Mouse (Mus musculus): ENCODE data around the gene Fam120a. TPM values are rescaled to one million over a fixed set of nuclear protein-coding genes. Genes with fewer than 3 reads are reported as not detected.
A peak's percentile ranks its signal among the peaks of the same experiment; 100 is the strongest.

The Fam120a gene
- polyA plus RNA-seq, 1 experiment, result 63.0 TPM

DNA sequence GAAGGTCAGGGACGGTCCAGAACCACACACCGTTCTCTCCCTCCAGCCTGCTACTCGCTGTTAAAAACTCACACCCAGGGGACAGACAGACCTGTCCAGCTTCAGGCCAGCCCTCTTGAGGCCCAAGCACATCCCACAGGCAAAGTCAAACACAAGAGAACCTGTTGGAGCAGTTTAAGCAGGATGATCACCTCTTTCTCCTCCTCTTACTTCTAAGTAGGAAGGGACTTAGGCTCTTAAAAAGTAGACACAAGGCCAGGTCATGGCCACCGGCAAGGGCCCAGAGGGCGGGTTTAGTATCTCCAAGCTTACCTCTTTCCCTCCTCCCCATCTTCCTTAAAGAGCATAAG lies 98.2 kb downstream of the Fam120a start:
- TF ChIP-seq POLR2A (IDR thresholded peaks at IDR 0.05; ENCODE audit: borderline replicate concordance, extremely low read depth, insufficient read depth, insufficient read length, poor library complexity, severe bottlenecking), result no peak
- TF ChIP-seq CTCF (IDR thresholded peaks at IDR 0.05; ENCODE audit: borderline replicate concordance, extremely low read depth, insufficient read depth, insufficient read length), result no peak
- DNase-seq (ENCODE audit: low read depth), result peak; percentile 44

DNA sequence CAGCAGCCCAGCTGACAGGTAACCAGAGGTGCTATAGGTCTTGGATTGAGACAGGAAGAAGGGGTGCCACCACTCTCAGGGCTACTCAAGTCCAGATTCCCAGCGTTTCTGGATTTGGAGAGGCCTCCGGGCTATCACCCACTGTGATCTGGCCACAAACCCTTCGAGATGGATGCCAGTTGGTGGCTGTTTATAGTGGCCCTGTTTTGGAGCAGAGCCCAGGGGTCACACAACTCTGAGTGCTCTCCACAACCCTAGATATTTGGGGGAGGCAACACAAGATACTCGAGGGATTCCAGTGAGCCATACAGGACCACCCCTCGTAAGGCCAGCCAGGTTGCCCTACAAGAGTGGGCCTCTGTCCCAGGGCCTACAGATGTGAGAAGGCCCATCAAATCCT lies 98.7 kb downstream of the Fam120a start:
- no peak for TF ChIP-seq CTCF (IDR thresholded peaks at IDR 0.05; ENCODE audit: borderline replicate concordance, extremely low read depth, insufficient read depth, insufficient read length)
- TF ChIP-seq POLR2A (IDR thresholded peaks at IDR 0.05; ENCODE audit: borderline replicate concordance, extremely low read depth, insufficient read depth, insufficient read length, poor library complexity, severe bottlenecking), result no peak
- no peak for DNase-seq (ENCODE audit: low read depth)

DNA sequence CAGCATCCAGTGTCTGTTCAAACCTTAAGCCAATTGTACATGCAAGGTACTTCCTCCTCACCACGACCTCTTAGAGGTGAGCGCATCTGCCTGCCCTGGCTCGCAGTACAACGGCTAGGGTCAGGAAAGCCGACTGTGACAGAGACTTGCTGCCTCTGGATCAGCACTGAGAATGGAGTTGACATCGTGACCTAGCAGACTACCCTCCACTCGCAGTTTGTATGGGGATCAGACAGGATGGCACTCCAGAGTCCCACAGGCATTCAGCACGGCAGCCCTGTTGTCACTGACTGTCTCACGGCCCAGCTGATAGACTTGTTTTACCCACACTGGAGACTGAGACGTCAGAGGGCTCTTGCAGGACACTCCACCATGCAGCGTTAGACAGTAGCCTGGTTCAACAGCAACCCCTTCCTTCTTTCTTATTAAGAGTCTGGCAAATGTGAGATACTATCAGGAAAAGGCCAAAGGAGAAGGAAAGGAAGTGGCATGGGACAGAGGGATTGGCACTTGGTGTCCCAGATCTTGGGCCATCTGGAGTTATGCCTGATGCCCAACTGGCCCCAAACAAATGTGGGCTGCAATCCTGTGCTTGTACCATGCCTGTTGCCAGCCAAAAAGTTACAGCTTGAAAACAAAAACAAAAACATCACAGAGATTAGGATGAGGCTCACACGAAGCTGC lies 103.0 kb downstream of the Fam120a start:
- TF ChIP-seq CTCF (IDR thresholded peaks at IDR 0.05; ENCODE audit: borderline replicate concordance, extremely low read depth, insufficient read depth, insufficient read length), result no peak
- no peak for TF ChIP-seq POLR2A (IDR thresholded peaks at IDR 0.05; ENCODE audit: borderline replicate concordance, extremely low read depth, insufficient read depth, insufficient read length, poor library complexity, severe bottlenecking)
- DNase-seq (ENCODE audit: low read depth), result no peak

DNA sequence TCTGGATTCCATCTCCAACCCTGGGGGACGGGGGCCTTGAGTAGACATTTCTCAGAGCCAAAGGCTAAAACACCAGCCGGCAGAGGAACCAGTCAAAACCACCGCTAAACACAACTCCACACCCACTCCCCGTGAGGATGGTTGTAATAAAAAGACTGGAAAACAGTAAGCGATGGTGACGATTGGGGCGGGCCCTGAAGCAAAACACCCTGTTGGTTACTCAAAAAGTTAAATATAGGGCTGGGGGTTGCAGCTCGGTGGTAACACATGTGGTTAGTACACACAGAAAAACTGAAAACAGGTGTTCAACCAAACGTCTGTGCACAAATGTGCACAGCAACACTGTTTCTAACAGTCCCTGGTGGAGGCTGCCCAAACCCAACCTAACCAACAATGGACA lies 104.3 kb downstream of the Fam120a start:
- TF ChIP-seq CTCF (IDR thresholded peaks at IDR 0.05; ENCODE audit: borderline replicate concordance, extremely low read depth, insufficient read depth, insufficient read length), result no peak
- no peak for TF ChIP-seq POLR2A (IDR thresholded peaks at IDR 0.05; ENCODE audit: borderline replicate concordance, extremely low read depth, insufficient read depth, insufficient read length, poor library complexity, severe bottlenecking)
- no peak for DNase-seq (ENCODE audit: low read depth)

DNA sequence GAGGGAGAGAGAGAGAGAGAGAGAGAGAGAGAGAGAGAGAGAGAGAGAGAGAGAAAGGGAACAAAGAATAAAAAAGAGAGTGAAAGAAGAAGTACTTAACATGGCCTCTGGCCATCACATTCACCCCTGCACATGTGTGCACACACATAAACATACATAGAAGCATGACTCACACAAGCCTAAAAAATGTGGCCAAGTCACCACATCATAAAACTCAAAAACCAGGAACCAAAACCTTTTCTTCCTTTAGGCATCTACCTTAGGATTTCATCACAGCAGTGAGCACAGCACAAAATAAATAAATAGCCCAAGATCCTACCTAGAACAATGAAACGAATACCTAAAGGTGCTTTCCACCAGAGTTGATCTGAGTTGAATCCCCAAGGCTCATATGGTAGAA lies 105.9 kb downstream of the Fam120a start:
- no peak for DNase-seq (ENCODE audit: low read depth)
- no peak for TF ChIP-seq CTCF (IDR thresholded peaks at IDR 0.05; ENCODE audit: borderline replicate concordance, extremely low read depth, insufficient read depth, insufficient read length)
- no peak for TF ChIP-seq POLR2A (IDR thresholded peaks at IDR 0.05; ENCODE audit: borderline replicate concordance, extremely low read depth, insufficient read depth, insufficient read length, poor library complexity, severe bottlenecking)

DNA sequence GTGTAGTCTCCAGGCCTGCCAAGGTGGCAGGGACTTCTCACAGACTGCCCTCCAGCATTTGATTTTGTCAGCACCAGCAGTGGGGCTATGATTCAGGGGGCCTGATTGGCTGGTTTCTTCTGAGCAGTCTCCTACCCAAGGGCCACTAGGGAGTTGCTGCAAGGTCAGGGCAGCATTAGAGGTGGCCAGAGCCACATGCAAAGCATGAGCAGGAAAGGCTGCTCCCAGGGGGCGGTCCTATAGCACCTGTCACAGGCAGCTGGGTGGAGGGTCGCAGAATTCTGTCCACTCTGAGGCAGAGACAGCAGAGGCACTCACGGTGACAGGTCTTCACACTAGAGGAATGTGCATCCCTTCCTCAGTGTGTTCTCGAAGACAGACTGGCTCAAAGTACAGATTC lies 109.0 kb downstream of the Fam120a start:
- TF ChIP-seq POLR2A (IDR thresholded peaks at IDR 0.05; ENCODE audit: borderline replicate concordance, extremely low read depth, insufficient read depth, insufficient read length, poor library complexity, severe bottlenecking) (no peak), CTCF (IDR thresholded peaks at IDR 0.05; ENCODE audit: borderline replicate concordance, extremely low read depth, insufficient read depth, insufficient read length) (no peak)
- no peak for DNase-seq (ENCODE audit: low read depth)

DNA sequence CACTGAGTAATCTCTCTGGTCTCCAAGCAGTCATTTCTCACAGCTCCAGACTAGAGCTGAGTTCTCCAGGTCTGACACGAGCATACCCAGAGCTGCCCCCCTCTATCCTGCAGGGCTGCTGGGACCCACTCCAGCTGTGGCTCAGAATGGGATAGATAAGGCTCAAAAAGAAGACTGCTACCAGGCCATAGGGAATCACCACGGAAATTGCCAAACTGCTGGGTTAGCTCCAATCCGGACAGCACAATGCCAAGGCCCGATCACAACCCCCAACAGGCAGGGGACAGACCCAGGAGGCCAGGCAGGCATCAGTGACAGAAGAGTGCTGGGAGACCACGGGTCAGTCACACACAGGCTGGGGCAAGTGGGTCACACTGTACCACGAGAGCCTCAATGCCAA lies 109.8 kb downstream of the Fam120a start:
- TF ChIP-seq POLR2A (IDR thresholded peaks at IDR 0.05; ENCODE audit: borderline replicate concordance, extremely low read depth, insufficient read depth, insufficient read length, poor library complexity, severe bottlenecking), result no peak
- no peak for TF ChIP-seq CTCF (IDR thresholded peaks at IDR 0.05; ENCODE audit: borderline replicate concordance, extremely low read depth, insufficient read depth, insufficient read length)
- no peak for DNase-seq (ENCODE audit: low read depth)

DNA sequence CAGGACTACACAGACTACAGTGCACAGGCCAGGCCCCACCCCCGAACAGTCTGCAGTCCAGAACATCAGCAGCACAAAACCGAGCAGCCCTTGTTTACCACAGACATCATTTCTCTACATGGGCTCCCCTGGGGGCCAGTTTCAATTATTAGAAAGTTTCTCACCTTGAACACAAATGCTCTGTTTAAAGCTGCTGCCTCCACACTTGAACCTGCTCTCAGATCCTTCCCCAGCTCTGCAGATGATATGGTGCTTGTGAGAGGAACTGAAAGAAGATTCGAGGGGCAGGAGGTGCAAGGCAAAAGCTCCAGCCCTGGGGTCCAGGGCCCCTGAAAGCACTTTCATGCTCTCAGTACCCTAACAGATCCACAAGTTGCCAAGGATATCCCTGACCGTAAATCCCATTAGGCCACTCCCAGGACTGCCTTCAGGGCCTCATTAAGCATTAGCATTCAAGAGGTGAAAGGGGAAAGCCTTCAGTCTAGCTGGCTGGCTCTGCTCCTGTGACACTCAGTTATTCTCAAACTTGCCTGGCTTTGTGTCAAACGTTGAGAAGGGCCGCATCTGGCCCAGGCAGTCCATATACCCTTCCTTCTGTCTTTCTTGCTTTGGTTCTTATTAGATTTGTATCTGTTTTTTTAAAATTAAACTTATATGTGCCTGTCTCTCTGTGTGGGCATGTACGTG lies 110.4 kb downstream of the Fam120a start:
- DNase-seq (ENCODE audit: low read depth), result peak; percentile 26
- TF ChIP-seq POLR2A (IDR thresholded peaks at IDR 0.05; ENCODE audit: borderline replicate concordance, extremely low read depth, insufficient read depth, insufficient read length, poor library complexity, severe bottlenecking), result no peak
- TF ChIP-seq CTCF (IDR thresholded peaks at IDR 0.05; ENCODE audit: borderline replicate concordance, extremely low read depth, insufficient read depth, insufficient read length), result no peak

DNA sequence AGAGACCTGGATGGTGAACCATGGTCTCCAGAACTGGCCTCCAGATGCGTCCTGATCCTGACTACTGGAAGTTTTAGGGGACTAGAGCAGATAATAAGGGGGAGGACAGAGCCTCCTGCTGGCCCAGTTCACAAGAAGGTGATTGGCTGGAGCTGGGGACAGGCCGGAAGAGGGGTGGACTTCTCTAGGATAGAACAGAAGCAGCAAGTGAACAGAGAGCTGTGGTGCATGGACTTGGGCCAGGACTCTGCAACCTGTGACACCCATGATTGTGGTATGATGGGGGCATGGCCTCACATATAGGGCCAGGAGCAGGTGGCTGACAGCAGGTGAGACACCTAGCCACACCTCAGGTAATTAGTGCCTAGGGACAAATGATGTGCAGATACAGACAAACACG lies 113.9 kb downstream of the Fam120a start:
- DNase-seq (ENCODE audit: low read depth), result no peak
- TF ChIP-seq CTCF (IDR thresholded peaks at IDR 0.05; ENCODE audit: borderline replicate concordance, extremely low read depth, insufficient read depth, insufficient read length) (no peak), POLR2A (IDR thresholded peaks at IDR 0.05; ENCODE audit: borderline replicate concordance, extremely low read depth, insufficient read depth, insufficient read length, poor library complexity, severe bottlenecking) (no peak)

DNA sequence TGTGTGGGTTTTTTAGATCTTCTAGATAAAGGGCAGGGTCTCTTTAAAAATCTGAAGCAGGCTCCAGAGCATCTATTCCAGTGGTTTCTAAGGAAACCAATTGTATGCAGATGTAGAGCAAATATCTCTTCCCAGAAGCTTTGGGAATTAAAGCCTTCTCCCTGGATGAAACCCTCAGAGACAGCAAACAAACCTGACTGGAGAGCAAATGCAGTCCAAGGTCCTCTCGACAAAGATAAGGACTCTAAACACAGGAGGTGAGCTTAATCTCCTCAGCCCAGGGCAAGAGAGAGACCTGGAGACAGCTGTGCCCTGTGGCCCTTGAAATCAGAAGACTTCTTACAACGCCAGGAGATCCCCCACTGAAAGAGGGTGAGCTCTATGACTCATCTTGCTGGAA lies 114.3 kb downstream of the Fam120a start:
- no peak for TF ChIP-seq POLR2A (IDR thresholded peaks at IDR 0.05; ENCODE audit: borderline replicate concordance, extremely low read depth, insufficient read depth, insufficient read length, poor library complexity, severe bottlenecking)
- no peak for TF ChIP-seq CTCF (IDR thresholded peaks at IDR 0.05; ENCODE audit: borderline replicate concordance, extremely low read depth, insufficient read depth, insufficient read length)
- peak; percentile 44 for DNase-seq (ENCODE audit: low read depth)

DNA sequence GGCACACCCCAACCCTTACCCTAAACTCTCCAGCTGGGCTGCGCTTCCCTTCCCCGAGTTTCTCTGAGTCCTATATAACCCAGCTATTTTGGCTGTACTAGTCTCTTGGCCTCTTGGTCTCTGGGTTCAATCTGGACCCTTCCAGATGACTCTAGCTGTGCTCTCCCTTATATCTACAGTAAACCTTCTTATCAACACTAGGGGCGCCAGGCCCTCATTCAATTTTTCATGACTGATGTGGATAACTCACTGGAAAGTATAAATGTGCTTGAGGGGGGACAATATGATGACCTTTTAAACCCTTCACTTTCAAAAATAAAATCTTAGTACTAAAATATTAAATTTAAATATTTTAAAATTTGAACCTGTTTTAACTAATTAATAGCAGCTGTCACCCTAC lies 115.0 kb downstream of the Fam120a start:
- DNase-seq (ENCODE audit: low read depth), result peak; percentile 33
- TF ChIP-seq POLR2A (IDR thresholded peaks at IDR 0.05; ENCODE audit: borderline replicate concordance, extremely low read depth, insufficient read depth, insufficient read length, poor library complexity, severe bottlenecking), result no peak
- TF ChIP-seq CTCF (IDR thresholded peaks at IDR 0.05; ENCODE audit: borderline replicate concordance, extremely low read depth, insufficient read depth, insufficient read length), result peak; percentile 22; the same call in 1 of the 2 replicates

DNA sequence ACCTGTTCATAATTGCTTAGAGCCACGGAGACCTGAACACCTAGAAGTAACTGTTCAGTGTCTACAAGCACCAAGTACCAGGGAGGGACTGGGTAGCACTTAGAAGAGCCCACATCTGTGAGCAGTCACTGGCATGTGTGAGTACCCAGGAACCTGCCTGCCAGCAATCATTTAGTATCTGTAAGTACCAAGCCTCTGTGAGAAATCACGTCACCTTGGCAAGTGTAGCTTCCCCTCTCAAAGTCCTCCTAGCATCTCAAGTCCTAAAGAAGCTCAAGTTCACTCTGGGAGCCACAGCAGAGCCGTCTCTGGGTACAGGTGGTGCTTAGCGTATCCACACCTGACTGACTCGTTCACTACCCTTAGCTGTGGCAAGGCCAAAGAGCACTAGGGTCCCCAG lies 116.1 kb downstream of the Fam120a start:
- DNase-seq (ENCODE audit: low read depth), result no peak
- TF ChIP-seq POLR2A (IDR thresholded peaks at IDR 0.05; ENCODE audit: borderline replicate concordance, extremely low read depth, insufficient read depth, insufficient read length, poor library complexity, severe bottlenecking), result no peak
- no peak for TF ChIP-seq CTCF (IDR thresholded peaks at IDR 0.05; ENCODE audit: borderline replicate concordance, extremely low read depth, insufficient read depth, insufficient read length)

All from brain, embryonic 14.5 days (tissue).